Mouse (Mus musculus): ENCODE measurements around the gene Pwwp2b.

DNA sequence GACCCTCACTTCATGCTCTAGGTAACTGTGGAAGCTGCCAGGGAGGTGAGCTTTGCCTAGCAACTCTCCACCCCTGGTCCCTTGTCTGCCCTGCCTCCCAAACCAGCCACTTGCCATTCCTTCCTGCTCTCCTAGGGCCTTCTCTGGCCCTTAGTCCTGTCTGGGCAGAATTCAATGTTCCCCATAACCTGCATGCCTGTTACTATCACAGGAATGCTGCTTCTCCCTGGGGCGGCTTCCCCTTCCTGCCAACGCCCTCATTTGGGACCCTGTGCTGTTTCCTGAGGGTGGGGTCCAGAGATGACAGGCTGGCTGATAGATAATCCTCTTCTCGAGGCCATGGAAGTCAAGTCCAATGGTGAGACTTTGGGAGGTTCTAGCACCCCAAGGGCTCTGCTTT lies 5.2 kb downstream of the Pwwp2b start:
- TF ChIP-seq POLR2A (IDR thresholded peaks at IDR 0.05; ENCODE audit: insufficient read depth, low read depth, low read length), result no peak
- no peak for TF ChIP-seq CTCF (IDR thresholded peaks at IDR 0.05; ENCODE audit: insufficient read depth, low read depth, low read length)
